Mouse (Mus musculus): Measurements from ENCODE around the gene Mtif2. TPM values are rescaled to one million over a fixed set of nuclear protein-coding genes. Genes with fewer than 3 reads are reported as not detected.
A peak's percentile ranks its signal among the peaks of the same experiment; 100 is the strongest.
"Not testable (repeated sequence)": the region's sequence is repeated elsewhere in the genome, so short reads cannot be mapped to it uniquely, and the experiment has no call there.

The Mtif2 gene
- polyA plus RNA-seq, 1 experiment = 10.2 TPM

DNA sequence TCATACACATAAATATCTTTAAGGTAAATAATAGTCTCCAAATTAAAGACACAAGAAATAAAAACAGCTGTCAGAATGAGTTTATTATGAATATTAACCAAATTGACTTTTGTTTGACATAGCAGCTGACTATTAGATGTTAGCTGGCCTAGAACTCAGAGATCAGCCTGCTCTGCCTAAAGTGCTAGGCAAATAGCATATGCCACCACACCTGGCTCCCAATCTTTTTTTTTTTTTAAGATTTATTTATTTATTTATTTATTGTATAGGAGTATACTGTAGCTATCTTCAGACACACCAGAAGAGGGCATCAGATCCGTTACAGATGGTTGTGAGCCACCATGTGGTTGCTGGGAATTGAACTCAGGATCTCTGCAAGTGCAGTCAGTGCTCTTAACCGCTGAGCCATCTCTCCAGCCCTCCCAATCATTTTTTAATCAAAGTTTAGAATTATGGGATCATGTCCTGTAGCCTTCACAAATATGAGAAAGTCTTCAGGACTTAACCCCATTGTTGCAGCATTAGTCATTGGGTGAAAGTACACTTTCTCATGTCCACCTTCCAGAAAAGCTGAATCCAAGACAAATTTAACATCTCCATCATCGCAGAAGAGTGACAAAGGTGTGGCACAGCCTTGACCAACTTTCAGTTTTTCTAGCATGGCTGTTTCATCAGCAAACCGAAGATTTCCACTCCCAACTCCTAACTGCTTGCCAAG lies 13.2 kb upstream of the Mtif2 start:
- 96% methylated on average over 4 of the region's 4 CpGs for WGBS
- Histone ChIP-seq H3K27ac (ENCODE audit: control insufficient read depth, insufficient read depth, low read length) (no peak overlapping the region), H3K4me3 (ENCODE audit: control insufficient read depth, insufficient read depth, low read length) (no peak overlapping the region), H3K36me3 (ENCODE audit: control insufficient read depth, insufficient read depth, low read length) (peaks cover 6% of the 10 kb centered on the region), H3K4me1 (replicated peaks; ENCODE audit: control insufficient read depth, insufficient read depth, low read length) (peaks cover 6% of the 10 kb centered on the region), H3K27me3 (ENCODE audit: control insufficient read depth, insufficient read depth, low read length) (no peaks in the 10 kb centered on the region)
- no peak for TF ChIP-seq POLR2A (IDR thresholded peaks at IDR 0.05; ENCODE audit: control insufficient read depth, extremely low read depth, insufficient read depth, low read length, poor library complexity)
- no peak for TF ChIP-seq CTCF (IDR thresholded peaks at IDR 0.05; ENCODE audit: borderline replicate concordance, control insufficient read depth, extremely low read depth, insufficient read depth, low read length, poor library complexity)
- no peak for DNase-seq

DNA sequence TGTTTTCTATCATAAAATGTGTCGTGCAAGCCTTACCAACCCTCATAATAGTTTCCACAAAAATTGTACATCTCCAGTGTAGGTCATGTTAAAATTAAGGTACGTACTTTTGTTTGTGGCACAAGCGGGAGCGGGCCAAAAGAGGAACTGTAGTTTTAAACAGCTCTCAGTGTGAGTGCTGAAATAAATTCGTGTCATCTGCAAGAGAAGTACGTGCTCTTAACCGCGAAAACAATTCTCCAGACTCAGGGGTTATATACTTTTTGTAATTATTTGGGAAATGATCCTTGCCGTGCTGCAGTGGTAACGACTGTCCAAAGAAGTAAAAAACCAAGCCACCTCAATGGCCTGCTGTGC lies 11.9 kb upstream of the Mtif2 start:
- no peak overlapping the region for H3K27ac ChIP-seq (ENCODE audit: control insufficient read depth, insufficient read depth, low read length)

DNA sequence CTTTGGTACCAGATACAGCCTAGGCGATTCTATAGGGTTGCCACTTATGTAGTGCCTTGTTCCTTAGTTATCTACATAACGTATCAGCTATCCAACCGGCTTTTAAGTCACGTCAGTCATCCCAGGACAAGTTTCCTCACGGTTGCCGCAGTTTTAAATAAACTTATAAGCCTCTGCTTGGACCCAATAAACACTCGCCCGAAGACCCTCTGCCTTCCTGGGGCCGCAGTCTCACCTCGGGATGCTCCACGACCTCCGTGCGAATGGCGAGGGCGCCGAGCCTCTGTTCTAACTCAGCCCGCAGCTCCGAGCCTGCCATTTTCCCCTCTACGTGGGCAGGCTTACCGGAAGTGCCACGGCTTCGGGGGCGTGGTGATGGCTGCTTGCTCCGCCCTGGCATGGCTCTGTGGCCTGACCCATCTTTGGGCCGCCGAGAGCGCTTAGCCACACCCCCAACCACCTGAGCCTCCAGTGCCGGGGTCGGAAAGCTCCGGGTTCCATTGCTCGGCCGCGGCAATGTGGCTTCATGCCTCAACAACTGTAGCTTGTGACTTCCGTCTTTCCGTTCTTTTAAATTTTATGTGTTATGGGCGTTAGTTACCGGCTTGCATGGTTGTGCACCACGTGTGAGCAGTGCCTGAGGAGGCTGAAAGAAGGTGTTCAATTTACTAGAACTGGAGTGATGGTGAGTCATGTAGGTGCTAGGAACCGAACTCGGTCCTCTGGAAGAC lies 11.4 kb upstream of the Mtif2 start, which contains the start of gene Prorsd1:
Prorsd1 (minus strand) TSS at position 352 of the 731 bp plus-strand sequence.
- WGBS = 2% methylated on average over 40 of the region's 40 CpGs
- Histone ChIP-seq H3K27ac (ENCODE audit: control insufficient read depth, insufficient read depth, low read length) (peak within 1 kb of the TSS; percentile 46; the same call in 1 of the 2 replicates), H3K36me3 (ENCODE audit: control insufficient read depth, insufficient read depth, low read length) (peaks cover 6% of the 10 kb centered on the region), H3K4me1 (replicated peaks; ENCODE audit: control insufficient read depth, insufficient read depth, low read length) (peaks cover 6% of the 10 kb centered on the region), H3K4me3 (ENCODE audit: control insufficient read depth, insufficient read depth, low read length) (peak within 1 kb of the TSS; percentile 74), H3K27me3 (ENCODE audit: control insufficient read depth, insufficient read depth, low read length) (no peaks in the 10 kb centered on the region)
- DNase-seq = peak; percentile 92
- TF ChIP-seq POLR2A (IDR thresholded peaks at IDR 0.05; ENCODE audit: control insufficient read depth, extremely low read depth, insufficient read depth, low read length, poor library complexity) = peak; percentile 91
- TF ChIP-seq CTCF (IDR thresholded peaks at IDR 0.05; ENCODE audit: borderline replicate concordance, control insufficient read depth, extremely low read depth, insufficient read depth, low read length, poor library complexity) = no peak

More for the DNA sequence above, 11.9 kb upstream of the Mtif2 start:
- Histone ChIP-seq H3K36me3 (ENCODE audit: control insufficient read depth, insufficient read depth, low read length) (peaks cover 6% of the 10 kb centered on the region), H3K27me3 (ENCODE audit: control insufficient read depth, insufficient read depth, low read length) (no peaks in the 10 kb centered on the region), H3K4me1 (replicated peaks; ENCODE audit: control insufficient read depth, insufficient read depth, low read length) (peaks cover 6% of the 10 kb centered on the region), H3K4me3 (ENCODE audit: control insufficient read depth, insufficient read depth, low read length) (peak overlapping the region; percentile 74; the same call in 1 of the 2 replicates)
- 7% methylated on average over 10 of the region's 10 CpGs for whole genome bisulfite sequencing
- DNase-seq = no peak
- TF ChIP-seq POLR2A (IDR thresholded peaks at IDR 0.05; ENCODE audit: control insufficient read depth, extremely low read depth, insufficient read depth, low read length, poor library complexity) (no peak), CTCF (IDR thresholded peaks at IDR 0.05; ENCODE audit: borderline replicate concordance, control insufficient read depth, extremely low read depth, insufficient read depth, low read length, poor library complexity) (no peak)

DNA sequence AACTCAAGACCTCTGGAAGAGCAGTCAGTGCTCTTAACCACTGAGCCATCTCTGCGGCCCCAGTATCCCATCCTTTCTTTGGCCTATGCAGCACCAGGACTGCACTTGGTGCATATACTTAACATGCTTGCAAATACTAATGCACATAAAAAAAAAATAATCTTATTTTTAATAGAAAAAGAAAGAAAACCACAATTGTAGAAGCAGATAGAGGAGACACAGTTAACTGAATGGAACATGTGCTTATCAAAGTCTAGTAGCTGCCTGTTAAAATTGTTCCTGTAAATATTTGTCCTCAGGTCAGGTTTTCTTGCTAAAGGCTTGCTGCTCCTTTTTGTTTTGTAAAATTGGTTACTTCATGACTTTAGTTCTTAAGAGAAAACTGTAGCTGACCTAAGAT lies 12.0 kb downstream of the Mtif2 start:
- H3K27ac ChIP-seq (ENCODE audit: control insufficient read depth, insufficient read depth, low read length) = no peak overlapping the region
- H3K4me3 ChIP-seq (ENCODE audit: control insufficient read depth, insufficient read depth, low read length) = no peak overlapping the region
- H3K36me3 ChIP-seq (ENCODE audit: control insufficient read depth, insufficient read depth, low read length) = peaks cover 32% of the 10 kb centered on the region
- TF ChIP-seq POLR2A (IDR thresholded peaks at IDR 0.05; ENCODE audit: control insufficient read depth, extremely low read depth, insufficient read depth, low read length, poor library complexity) (no peak), CTCF (IDR thresholded peaks at IDR 0.05; ENCODE audit: borderline replicate concordance, control insufficient read depth, extremely low read depth, insufficient read depth, low read length, poor library complexity) (no peak)
- WGBS = 95% methylated on average over 1 of the region's 1 CpGs
- H3K27me3 ChIP-seq (ENCODE audit: control insufficient read depth, insufficient read depth, low read length) = no peaks in the 10 kb centered on the region
- DNase-seq = no peak
- no peaks in the 10 kb centered on the region for H3K4me1 ChIP-seq (replicated peaks; ENCODE audit: control insufficient read depth, insufficient read depth, low read length)

DNA sequence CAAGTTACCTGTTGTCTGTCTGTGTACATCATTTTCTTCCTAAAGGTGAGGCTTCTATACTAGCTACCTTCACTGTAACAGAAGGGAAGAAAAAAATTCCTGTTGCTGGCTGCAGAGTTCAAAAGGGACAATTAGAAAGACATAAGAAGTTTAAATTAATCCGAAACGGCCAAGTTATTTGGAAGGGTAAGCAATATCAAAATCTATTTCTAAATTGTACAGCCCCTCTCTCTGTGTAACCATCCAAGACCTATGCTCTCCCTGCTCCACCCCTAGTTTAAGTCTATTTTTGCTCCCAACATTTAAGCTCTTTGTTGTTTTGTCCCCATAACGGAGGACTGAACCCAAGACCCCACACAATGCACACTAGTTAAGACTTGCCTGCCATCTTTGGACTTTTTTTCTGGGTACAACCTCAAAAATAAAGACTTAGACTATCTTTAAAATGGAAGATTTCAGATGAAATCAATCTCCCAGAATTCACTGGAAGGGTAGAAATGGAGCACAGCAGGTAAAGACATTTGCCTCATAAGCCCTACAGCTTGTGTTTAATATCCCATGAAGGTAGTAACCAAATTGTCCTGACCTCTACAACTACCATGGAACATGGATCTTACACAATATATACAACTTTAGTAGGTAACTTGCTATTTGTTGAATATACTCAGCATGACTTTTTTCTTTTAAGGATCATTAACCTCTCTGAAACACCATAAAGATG lies 18.2 kb downstream of the Mtif2 start:
- WGBS = 93% methylated on average over 3 of the region's 3 CpGs
- peaks cover 41% of the 10 kb centered on the region for H3K36me3 ChIP-seq (ENCODE audit: control insufficient read depth, insufficient read depth, low read length)

DNA sequence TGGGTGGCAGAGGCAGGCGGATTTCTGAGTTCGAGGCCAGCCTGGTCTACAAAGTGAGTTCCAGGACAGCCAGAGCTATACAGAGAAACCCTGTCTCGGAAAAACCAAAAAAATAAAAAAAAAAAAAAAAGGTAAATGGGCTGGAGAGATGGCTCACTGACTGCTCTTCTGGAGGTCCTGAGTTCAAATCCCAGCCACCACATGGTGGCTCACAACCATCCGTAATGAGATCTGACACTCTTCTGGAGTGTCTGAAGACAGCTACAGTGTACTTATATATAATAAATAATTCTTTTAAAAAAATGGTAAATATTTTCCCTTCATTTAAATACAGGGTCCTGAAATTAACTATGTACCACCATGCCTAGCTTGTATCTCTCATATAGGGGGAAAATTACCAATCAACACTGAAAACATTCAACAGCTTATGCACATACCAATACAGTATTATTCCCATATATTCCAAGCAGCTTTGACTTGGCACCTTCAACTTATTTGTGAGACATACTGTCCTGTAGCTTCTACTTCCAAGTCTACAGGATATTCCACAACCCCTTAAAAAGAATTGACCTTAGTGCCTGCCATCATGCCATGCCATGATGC lies 19.0 kb downstream of the Mtif2 start:
- not testable (repeated sequence) for H3K4me3 ChIP-seq (ENCODE audit: control insufficient read depth, insufficient read depth, low read length); H3K27me3 ChIP-seq (ENCODE audit: control insufficient read depth, insufficient read depth, low read length); DNase-seq; H3K4me1 ChIP-seq (replicated peaks; ENCODE audit: control insufficient read depth, insufficient read depth, low read length); H3K27ac ChIP-seq (ENCODE audit: control insufficient read depth, insufficient read depth, low read length)
- peaks cover 41% of the 10 kb centered on the region for H3K36me3 ChIP-seq (ENCODE audit: control insufficient read depth, insufficient read depth, low read length)
- 93% methylated on average over 4 of the region's 4 CpGs for WGBS

More for the DNA sequence above, 18.2 kb downstream of the Mtif2 start:
- no peak overlapping the region for H3K27ac ChIP-seq (ENCODE audit: control insufficient read depth, insufficient read depth, low read length)
- H3K4me1 ChIP-seq (replicated peaks; ENCODE audit: control insufficient read depth, insufficient read depth, low read length) = 0 out of 2 replicates have a peak, but pooled peaks cover 4% of the 10 kb centered on the region
- no peak overlapping the region for H3K4me3 ChIP-seq (ENCODE audit: control insufficient read depth, insufficient read depth, low read length)
- H3K27me3 ChIP-seq (ENCODE audit: control insufficient read depth, insufficient read depth, low read length) = no peaks in the 10 kb centered on the region
- TF ChIP-seq CTCF (IDR thresholded peaks at IDR 0.05; ENCODE audit: borderline replicate concordance, control insufficient read depth, extremely low read depth, insufficient read depth, low read length, poor library complexity) (no peak), POLR2A (IDR thresholded peaks at IDR 0.05; ENCODE audit: control insufficient read depth, extremely low read depth, insufficient read depth, low read length, poor library complexity) (no peak)
- no peak for DNase-seq

DNA sequence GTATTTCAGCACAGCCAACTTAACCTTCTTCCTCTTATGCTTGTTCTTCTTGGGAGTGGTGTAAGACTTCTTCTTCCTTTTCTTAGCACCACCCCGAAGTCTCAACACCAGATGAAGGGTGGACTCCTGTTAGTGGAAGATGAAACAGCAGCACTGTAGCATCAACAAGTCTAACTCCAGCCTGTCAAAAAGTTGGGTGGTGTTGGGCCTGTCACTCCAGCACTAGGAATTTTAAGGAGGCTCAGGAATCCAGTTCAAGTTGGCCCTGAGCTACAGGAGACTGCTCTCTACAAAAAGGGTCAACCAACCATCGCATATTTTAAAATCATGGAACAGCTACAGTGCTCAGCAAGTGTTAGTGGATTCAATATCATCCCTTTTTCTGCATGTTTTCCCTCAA lies 20.1 kb downstream of the Mtif2 start:
- 63% methylated on average over 2 of the region's 2 CpGs for WGBS
- DNase-seq; H3K27me3 ChIP-seq (ENCODE audit: control insufficient read depth, insufficient read depth, low read length); H3K27ac ChIP-seq (ENCODE audit: control insufficient read depth, insufficient read depth, low read length); H3K4me3 ChIP-seq (ENCODE audit: control insufficient read depth, insufficient read depth, low read length); H3K4me1 ChIP-seq (replicated peaks; ENCODE audit: control insufficient read depth, insufficient read depth, low read length): not testable (repeated sequence)
- H3K36me3 ChIP-seq (ENCODE audit: control insufficient read depth, insufficient read depth, low read length) = peaks cover 31% of the 10 kb centered on the region

All from thymus, adult 2 months (tissue).